Mouse (Mus musculus): ENCODE data around the gene Arl15. TPM values are rescaled to one million over a fixed set of nuclear protein-coding genes. Genes with fewer than 3 reads are reported as not detected.

The Arl15 gene
- polyA plus RNA-seq, 1 experiment from 2014 or later, result 5.3 TPM

- ATAC-seq, result no peak
- Histone ChIP-seq H3K4me1 (no peaks in the 10 kb centered on the region), H3K9ac (no peak overlapping the region), H3K27me3 (replicated peaks) (no peaks in the 10 kb centered on the region), H3K36me3 (peaks cover 2% of the 10 kb centered on the region; the same call in 1 of the 2 replicates), H3K9me3 (replicated peaks) (0 out of 2 replicates have a peak, but pooled peaks cover 3% of the 10 kb centered on the region), H3K4me2 (no peak overlapping the region), H3K27ac (no peak overlapping the region), H3K4me3 (no peak overlapping the region)
- 86% methylated on average over 2 of the region's 2 CpGs for WGBS (ENCODE audit: insufficient replicate concordance)
Measured at GRCm38 (mm10) chr13:114128366-114128765, 334.1 kb downstream of the Arl15 start.

GRCm38 (mm10) chr13:114129986-114130385 lies 335.7 kb downstream of the Arl15 start:
- no peak for ATAC-seq
- H3K4me3 ChIP-seq, result no peak overlapping the region
- no peaks in the 10 kb centered on the region for H3K27me3 ChIP-seq (replicated peaks)
- H3K9ac ChIP-seq, result no peak overlapping the region
- 0 out of 2 replicates have a peak, but pooled peaks cover 3% of the 10 kb centered on the region for H3K9me3 ChIP-seq (replicated peaks)
- no peaks in the 10 kb centered on the region for H3K4me1 ChIP-seq
- no peak overlapping the region for H3K27ac ChIP-seq
- H3K36me3 ChIP-seq, result peaks cover 2% of the 10 kb centered on the region; the same call in 1 of the 2 replicates
- WGBS (ENCODE audit: insufficient replicate concordance), result 82% methylated on average over 11 of the region's 11 CpGs
- H3K4me2 ChIP-seq, result no peak overlapping the region

GRCm38 (mm10) chr13:114130566-114131319 lies 336.4 kb downstream of the Arl15 start:
- no peak overlapping the region for H3K4me3 ChIP-seq
- H3K27me3 ChIP-seq (replicated peaks), result no peaks in the 10 kb centered on the region
- H3K4me2 ChIP-seq, result no peak overlapping the region
- 0 out of 2 replicates have a peak, but pooled peaks cover 3% of the 10 kb centered on the region for H3K9me3 ChIP-seq (replicated peaks)
- H3K9ac ChIP-seq, result no peak overlapping the region
- ATAC-seq, result no peak
- no peaks in the 10 kb centered on the region for H3K4me1 ChIP-seq
- no peak overlapping the region for H3K27ac ChIP-seq
- H3K36me3 ChIP-seq, result peaks cover 2% of the 10 kb centered on the region; the same call in 1 of the 2 replicates
- 69% methylated on average over 11 of the region's 11 CpGs for WGBS (ENCODE audit: insufficient replicate concordance)

GRCm38 (mm10) chr13:114138921-114139320 lies 344.6 kb downstream of the Arl15 start:
- Histone ChIP-seq H3K27me3 (replicated peaks) (no peaks in the 10 kb centered on the region), H3K4me2 (no peak overlapping the region), H3K9me3 (replicated peaks) (no peaks in the 10 kb centered on the region), H3K4me3 (no peak overlapping the region), H3K27ac (no peak overlapping the region), H3K9ac (no peak overlapping the region), H3K4me1 (0 out of 2 replicates have a peak, but pooled peaks cover 3% of the 10 kb centered on the region), H3K36me3 (no peaks in the 10 kb centered on the region)
- ATAC-seq, result no peak
- WGBS (ENCODE audit: insufficient replicate concordance), result 76% methylated on average over 8 of the region's 8 CpGs

- Histone ChIP-seq H3K4me1 (0 out of 2 replicates have a peak, but pooled peaks cover 3% of the 10 kb centered on the region), H3K36me3 (no peaks in the 10 kb centered on the region), H3K4me2 (no peak overlapping the region), H3K27me3 (replicated peaks) (no peaks in the 10 kb centered on the region), H3K9me3 (replicated peaks) (no peaks in the 10 kb centered on the region), H3K27ac (no peak overlapping the region), H3K4me3 (no peak overlapping the region), H3K9ac (no peak overlapping the region)
- 79% methylated on average over 9 of the region's 9 CpGs for WGBS (ENCODE audit: insufficient replicate concordance)
- no peak for ATAC-seq
Measured at GRCm38 (mm10) chr13:114139570-114139969, 345.3 kb downstream of the Arl15 start.

- no peaks in the 10 kb centered on the region for H3K9me3 ChIP-seq (replicated peaks)
Measured at GRCm38 (mm10) chr13:114142826-114143225, 348.5 kb downstream of the Arl15 start.

GRCm38 (mm10) chr13:114143247-114143646 lies 348.9 kb downstream of the Arl15 start:
- no peaks in the 10 kb centered on the region for H3K9me3 ChIP-seq (replicated peaks)
- H3K9ac ChIP-seq, result no peak overlapping the region
- no peaks in the 10 kb centered on the region for H3K36me3 ChIP-seq
- no peak overlapping the region for H3K27ac ChIP-seq
- no peak overlapping the region for H3K4me3 ChIP-seq
- no peaks in the 10 kb centered on the region for H3K27me3 ChIP-seq (replicated peaks)
- ATAC-seq, result peak; percentile 60
- WGBS (ENCODE audit: insufficient replicate concordance), result 28% methylated on average over 1 of the region's 1 CpGs
- 0 out of 2 replicates have a peak, but pooled peaks cover 3% of the 10 kb centered on the region for H3K4me1 ChIP-seq
- H3K4me2 ChIP-seq, result no peak overlapping the region

More at GRCm38 (mm10) chr13:114142826-114143225, 348.5 kb downstream of the Arl15 start:
- Histone ChIP-seq H3K4me2 (no peak overlapping the region), H3K36me3 (no peaks in the 10 kb centered on the region), H3K4me1 (0 out of 2 replicates have a peak, but pooled peaks cover 3% of the 10 kb centered on the region), H3K4me3 (no peak overlapping the region), H3K27ac (no peak overlapping the region), H3K9ac (no peak overlapping the region), H3K27me3 (replicated peaks) (no peaks in the 10 kb centered on the region)
- ATAC-seq, result no peak
- 84% methylated on average over 8 of the region's 8 CpGs for WGBS (ENCODE audit: insufficient replicate concordance)

- H3K4me2 ChIP-seq, result no peak overlapping the region
- WGBS (ENCODE audit: insufficient replicate concordance), result 72% methylated on average over 15 of the region's 15 CpGs
- no peaks in the 10 kb centered on the region for H3K9me3 ChIP-seq (replicated peaks)
- H3K4me3 ChIP-seq, result no peak overlapping the region
- no peaks in the 10 kb centered on the region for H3K27me3 ChIP-seq (replicated peaks)
- H3K36me3 ChIP-seq, result no peaks in the 10 kb centered on the region
- H3K27ac ChIP-seq, result no peak overlapping the region
- H3K9ac ChIP-seq, result no peak overlapping the region
- 0 out of 2 replicates have a peak, but pooled peaks cover 3% of the 10 kb centered on the region for H3K4me1 ChIP-seq
- ATAC-seq, result no peak
Measured at GRCm38 (mm10) chr13:114144052-114145046, 350.0 kb downstream of the Arl15 start.

GRCm38 (mm10) chr13:114145249-114145648 lies 350.9 kb downstream of the Arl15 start:
- Histone ChIP-seq H3K27me3 (replicated peaks) (no peaks in the 10 kb centered on the region), H3K4me2 (no peak overlapping the region), H3K4me1 (0 out of 2 replicates have a peak, but pooled peaks cover 3% of the 10 kb centered on the region), H3K36me3 (no peaks in the 10 kb centered on the region), H3K4me3 (no peak overlapping the region), H3K9ac (no peak overlapping the region), H3K27ac (no peak overlapping the region), H3K9me3 (replicated peaks) (no peaks in the 10 kb centered on the region)
- 84% methylated on average over 8 of the region's 8 CpGs for WGBS (ENCODE audit: insufficient replicate concordance)
- ATAC-seq, result no peak

- Histone ChIP-seq H3K4me1 (no peaks in the 10 kb centered on the region), H3K36me3 (0 out of 2 replicates have a peak, but pooled peaks cover 5% of the 10 kb centered on the region), H3K27ac (no peak overlapping the region), H3K4me2 (no peak overlapping the region), H3K27me3 (replicated peaks) (no peaks in the 10 kb centered on the region), H3K9me3 (replicated peaks) (no peaks in the 10 kb centered on the region), H3K4me3 (no peak overlapping the region), H3K9ac (no peak overlapping the region)
- ATAC-seq, result no peak
- WGBS (ENCODE audit: insufficient replicate concordance), result 71% methylated on average over 16 of the region's 16 CpGs
Measured at GRCm38 (mm10) chr13:114150856-114151697, 356.8 kb downstream of the Arl15 start.

GRCm38 (mm10) chr13:114151698-114152069 lies 357.4 kb downstream of the Arl15 start:
- H3K9me3 ChIP-seq (replicated peaks), result no peaks in the 10 kb centered on the region
- 76% methylated on average over 10 of the region's 10 CpGs for WGBS (ENCODE audit: insufficient replicate concordance)
- no peak overlapping the region for H3K4me2 ChIP-seq
- H3K36me3 ChIP-seq, result 0 out of 2 replicates have a peak, but pooled peaks cover 5% of the 10 kb centered on the region
- no peaks in the 10 kb centered on the region for H3K4me1 ChIP-seq
- H3K27me3 ChIP-seq (replicated peaks), result no peaks in the 10 kb centered on the region
- ATAC-seq, result no peak
- no peak overlapping the region for H3K27ac ChIP-seq
- no peak overlapping the region for H3K9ac ChIP-seq
- H3K4me3 ChIP-seq, result no peak overlapping the region
